Mouse (Mus musculus): ENCODE data around the gene D330020A13Rik.

DNA sequence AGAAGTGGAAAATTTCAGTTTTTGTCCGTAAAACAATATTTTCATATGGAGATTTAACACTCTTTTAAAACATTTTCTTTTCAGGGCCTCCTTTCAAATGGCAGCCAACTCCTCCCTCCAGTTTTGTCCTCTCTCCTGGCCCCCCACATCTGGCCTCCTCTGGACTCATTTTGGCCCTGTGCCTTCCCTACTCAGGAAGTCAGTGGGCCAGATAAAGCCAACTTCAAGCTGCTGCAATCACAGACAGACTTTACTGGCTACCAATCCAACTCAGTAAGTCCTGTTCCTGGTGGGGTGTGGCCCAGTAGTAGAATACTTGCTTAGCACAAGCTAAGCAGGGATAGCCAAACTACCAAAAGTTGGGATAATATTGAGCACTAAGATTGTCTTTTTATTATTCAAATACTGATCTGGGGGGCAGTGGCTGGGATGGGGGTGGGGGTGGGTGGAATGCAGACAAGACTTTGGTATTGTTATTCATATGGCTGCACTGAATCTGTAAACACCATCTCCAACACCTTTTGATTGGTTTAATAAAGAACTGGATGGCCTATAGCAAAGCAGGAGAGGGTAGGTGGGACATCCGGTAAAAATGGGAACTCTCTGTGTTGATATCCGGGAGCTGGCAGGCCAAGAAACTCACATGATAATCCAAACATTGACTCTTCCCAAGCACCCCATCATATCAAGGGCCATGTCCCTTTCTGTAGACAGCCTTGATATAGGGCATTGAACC, 12.9 kb downstream of the D330020A13Rik start:
- no peak for TF ChIP-seq EP300 (optimal IDR thresholded peaks at IDR 0.05)
- no peak for TF ChIP-seq CTCF (IDR thresholded peaks at IDR 0.05; ENCODE audit: low read depth)
